Mouse (Mus musculus) cerebellum, adult 11-12 months (tissue): ENCODE results near the gene Dennd5a.

ENCODE experiments used
- DNase-seq: peaks from one replicate; pipeline ENCODE4 v3.0.0; 2022

Gene Dennd5a

GRCm38 (mm10) chr7:109962596-109962995 lies 2.3 kb upstream of the Dennd5a start:
- DNase-seq: no peak

GRCm38 (mm10) chr7:109961570-109961969 lies 1.3 kb upstream of the Dennd5a start:
- peak; percentile 56 for DNase-seq

GRCm38 (mm10) chr7:109960613-109961154 lies 414 bp upstream of the Dennd5a start:
- DNase-seq: no peak

GRCm38 (mm10) chr7:109958843-109959715 lies 1.2 kb downstream of the Dennd5a start:
- no peak for DNase-seq

- no peak for DNase-seq
These were observed 2.1 kb downstream of the Dennd5a start for GRCm38 (mm10) chr7:109957996-109958789.

GRCm38 (mm10) chr7:109954622-109955401 lies 5.5 kb downstream of the Dennd5a start:
- DNase-seq: no peak

- DNase-seq: no peak
These were observed 9.0 kb downstream of the Dennd5a start for GRCm38 (mm10) chr7:109951297-109951696.

- DNase-seq: no peak
These were observed 15.7 kb downstream of the Dennd5a start for GRCm38 (mm10) chr7:109944421-109945034.

- DNase-seq: no peak
These were observed 30.6 kb downstream of the Dennd5a start for GRCm38 (mm10) chr7:109929628-109930027.

GRCm38 (mm10) chr7:109928365-109928764 lies 31.9 kb downstream of the Dennd5a start:
- DNase-seq: no peak

GRCm38 (mm10) chr7:109924965-109925364 lies 35.3 kb downstream of the Dennd5a start:
- DNase-seq: peak; percentile 18

GRCm38 (mm10) chr7:109922889-109923288 lies 37.4 kb downstream of the Dennd5a start:
- DNase-seq: no peak

- no peak for DNase-seq
These were observed 54.1 kb downstream of the Dennd5a start for GRCm38 (mm10) chr7:109906165-109906564.

- DNase-seq: no peak
These were observed 59.3 kb downstream of the Dennd5a start for GRCm38 (mm10) chr7:109900921-109901320.

- no peak for DNase-seq
These were observed 61.4 kb downstream of the Dennd5a start for GRCm38 (mm10) chr7:109898911-109899310.

- peak; percentile 65 for DNase-seq
These were observed 67.7 kb downstream of the Dennd5a start for GRCm38 (mm10) chr7:109892530-109892929.

- DNase-seq: no peak
These were observed 68.5 kb downstream of the Dennd5a start for GRCm38 (mm10) chr7:109891786-109892185.

- peak; percentile 65 for DNase-seq
These were observed 70.0 kb downstream of the Dennd5a start for GRCm38 (mm10) chr7:109890256-109890655.

- no peak for DNase-seq
These were observed 71.0 kb downstream of the Dennd5a start for GRCm38 (mm10) chr7:109889300-109889699.

GRCm38 (mm10) chr7:109886249-109886648 lies 74.0 kb downstream of the Dennd5a start:
- no peak for DNase-seq

GRCm38 (mm10) chr7:109882574-109882973 lies 77.7 kb downstream of the Dennd5a start:
- DNase-seq: no peak

GRCm38 (mm10) chr7:109881561-109882099 lies 78.6 kb downstream of the Dennd5a start:
- no peak for DNase-seq
